Mouse (Mus musculus) lung, postnatal 36 days (tissue): Measurements from ENCODE around the gene Slc13a5.

Experiments used
- DNase-seq: peaks from one replicate; pipeline ENCODE4 v3.0.0; 2022; ENCODE audit warnings: mixed read lengths

The Slc13a5 gene

DNA sequence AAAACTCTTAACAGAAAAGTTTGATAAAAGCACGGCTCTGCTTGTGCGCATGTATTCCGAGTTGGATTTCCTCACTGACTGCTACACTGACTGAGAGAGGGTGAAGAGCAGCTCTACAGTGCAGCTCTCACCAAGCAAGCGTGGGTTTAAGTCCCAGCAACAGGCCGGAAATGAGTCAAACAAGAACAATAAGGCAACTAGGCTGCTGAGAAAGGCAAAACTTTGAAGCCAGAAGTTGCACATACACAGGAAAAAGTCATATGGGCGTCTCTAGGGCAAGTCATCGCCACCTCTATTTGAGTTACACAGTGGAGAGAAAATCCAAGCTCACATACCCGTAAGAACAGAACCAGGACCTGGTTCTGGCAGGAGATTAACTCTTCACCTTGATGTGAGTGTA, 70.5 kb downstream of the Slc13a5 start:
- DNase-seq = no peak

DNA sequence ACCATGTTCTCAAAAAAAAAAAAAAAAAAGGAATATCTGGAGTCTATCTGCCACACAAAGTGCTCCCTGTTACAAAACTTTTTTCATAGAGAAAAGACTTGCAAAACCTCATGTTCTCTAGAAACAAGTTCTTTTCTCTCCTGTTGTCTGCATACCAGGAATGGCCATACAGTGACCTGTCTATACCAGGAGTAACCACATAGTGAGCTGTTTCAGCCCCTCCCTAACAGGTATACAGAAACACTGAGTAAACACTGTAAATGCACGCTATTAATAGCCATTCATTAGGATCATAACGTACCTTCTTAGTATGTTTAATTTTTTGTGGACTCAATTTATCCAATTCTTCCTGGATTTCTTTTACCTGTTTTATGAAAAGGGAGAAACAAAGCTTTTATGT, 72.8 kb downstream of the Slc13a5 start:
- no peak for DNase-seq
